Mouse (Mus musculus) ES-Bruce4 (cell line): ENCODE measurements around the gene Emid1.

Experiments used
- CTCF ChIP-seq: IDR thresholded peaks from one replicate; pipeline ENCODE4 v1.8.1; 2011; ENCODE audit warnings: low read depth, low read length
- EP300 ChIP-seq: IDR thresholded peaks from 2 replicates; pipeline ENCODE4 v1.6.1; 2011; ENCODE audit warnings: low read depth, low read length; ENCODE audit not compliant: insufficient read depth
- POLR2A ChIP-seq: IDR thresholded peaks from one replicate; pipeline ENCODE4 v1.8.1; 2011; ENCODE audit warnings: low read length; ENCODE audit not compliant: insufficient read depth

DNA sequence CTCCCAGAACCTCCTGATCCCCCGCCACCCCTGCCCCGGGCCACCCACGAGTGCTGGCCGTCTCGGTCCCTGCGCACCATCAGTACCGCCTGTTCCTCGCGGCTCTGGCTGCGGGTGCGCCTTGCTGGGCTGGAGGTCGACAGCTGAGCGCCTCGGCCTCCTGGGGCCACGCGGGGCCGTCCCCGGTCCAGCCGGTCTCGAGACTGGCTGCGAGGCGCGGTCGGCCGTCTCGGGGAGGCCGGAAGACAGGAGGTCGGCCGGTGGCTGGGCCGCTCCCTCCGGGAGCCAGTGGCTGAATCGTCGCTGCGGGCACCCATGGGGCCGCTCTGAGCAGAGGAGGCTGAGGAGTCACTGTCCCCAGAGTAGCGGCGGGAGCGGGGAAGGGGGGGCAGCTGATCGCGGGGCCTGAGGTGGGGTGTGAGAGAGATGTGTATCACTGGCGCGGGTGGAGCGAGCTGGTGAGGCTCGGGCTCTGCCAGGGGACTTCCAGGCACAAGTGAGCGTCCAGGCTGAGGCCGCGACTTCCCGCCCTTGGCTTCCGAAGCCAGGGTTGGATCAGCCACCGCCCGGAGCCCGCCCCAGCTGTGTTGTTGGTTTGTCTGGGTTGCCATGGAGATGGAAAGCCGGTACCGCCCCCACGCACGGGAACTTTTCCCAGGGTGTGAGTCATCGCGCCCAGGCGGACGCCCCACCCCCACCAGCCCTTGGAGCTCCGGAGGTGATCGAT lies 90.5 kb downstream of the Emid1 start:
- TF ChIP-seq EP300, result 0 out of 2 replicates have a peak, but pooled peaks have one; percentile 4
- no peak for TF ChIP-seq POLR2A
- TF ChIP-seq CTCF, result no peak
